Mouse (Mus musculus) myocyte (in vitro differentiated cells): ENCODE data around the gene Etfa.

ENCODE experiments used
- E2F4 ChIP-seq: IDR thresholded peaks from one replicate; pipeline ENCODE4 v1.6.1; 2011; ENCODE audit warnings: mild to moderate bottlenecking, control low read depth, moderate library complexity; ENCODE audit not compliant: insufficient read depth
- MYOD1 ChIP-seq, 3 experiments: IDR thresholded peaks; one replicate each; pipeline ENCODE4 v1.6.1; 2011; ENCODE audit warnings: control low read depth in 2 of 3, low read depth in 2 of 3, mild to moderate bottlenecking in 2 of 3, moderate library complexity in 1 of 3; ENCODE audit not compliant: insufficient read length in 2 of 3, control insufficient read depth in 1 of 3
- MYOG ChIP-seq, 3 experiments: IDR thresholded peaks; one replicate each; pipeline ENCODE4 v1.6.1; 2011; ENCODE audit warnings: control low read depth in 2 of 3, low read depth in 2 of 3, mild to moderate bottlenecking in 2 of 3; ENCODE audit not compliant: insufficient read length in 2 of 3, control insufficient read depth in 1 of 3, insufficient read depth in 1 of 3
- POLR2A ChIP-seq: IDR thresholded peaks from one replicate; pipeline ENCODE4 v1.6.1; 2011; ENCODE audit warnings: low read depth, mild to moderate bottlenecking, control low read depth, moderate library complexity; ENCODE audit not compliant: insufficient read length
- POLR2AphosphoS2 ChIP-seq: IDR thresholded peaks from one replicate; pipeline ENCODE4 v1.6.1; 2011; ENCODE audit warnings: low read depth, control low read depth; ENCODE audit not compliant: insufficient read length
- TCF3 ChIP-seq: IDR thresholded peaks from one replicate; pipeline ENCODE4 v1.6.1; 2011; ENCODE audit warnings: low read depth, control low read depth; ENCODE audit not compliant: insufficient read length

DNA sequence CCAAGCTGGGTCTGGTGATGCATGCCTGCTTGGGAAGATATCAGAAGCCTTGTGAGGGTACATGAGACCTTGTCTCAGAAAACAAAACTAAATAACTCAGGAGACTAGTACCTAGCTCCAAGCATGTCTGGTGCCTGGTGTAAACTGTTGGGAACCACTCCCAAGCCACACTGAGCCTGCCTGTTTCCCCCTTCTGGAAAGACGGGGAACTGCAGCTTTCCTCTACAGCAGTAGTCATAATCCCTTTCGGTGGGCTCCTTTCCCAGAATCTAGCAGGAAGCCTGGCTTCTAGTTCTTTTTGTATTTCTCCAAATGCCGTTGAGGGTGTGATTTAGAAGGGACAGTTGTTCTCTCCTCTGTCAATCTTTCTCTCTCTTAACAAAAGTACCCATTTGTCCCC is 23.9 kb upstream of the Etfa start:
- TF ChIP-seq MYOG (IDR thresholded peaks at IDR 0.05; ENCODE audit: control insufficient read depth in 1 of 3, insufficient read depth in 1 of 3, insufficient read length in 2 of 3, low read depth in 2 of 3) (no peak), MYOD1 (IDR thresholded peaks at IDR 0.05; ENCODE audit: control insufficient read depth in 1 of 3, insufficient read length in 2 of 3, low read depth in 2 of 3) (no peak), POLR2A (no peak), E2F4 (no peak), TCF3 (no peak), POLR2AphosphoS2 (no peak)
